Mouse (Mus musculus) lung, postnatal 36 days (tissue): Measurements from ENCODE around the gene Dido1.
A peak's percentile ranks its signal among the peaks of the same experiment; 100 is the strongest.

Experiments used
- DNase-seq: peaks from one replicate; pipeline ENCODE4 v3.0.0; 2022; ENCODE audit warnings: mixed read lengths

Dido1 gene

DNA sequence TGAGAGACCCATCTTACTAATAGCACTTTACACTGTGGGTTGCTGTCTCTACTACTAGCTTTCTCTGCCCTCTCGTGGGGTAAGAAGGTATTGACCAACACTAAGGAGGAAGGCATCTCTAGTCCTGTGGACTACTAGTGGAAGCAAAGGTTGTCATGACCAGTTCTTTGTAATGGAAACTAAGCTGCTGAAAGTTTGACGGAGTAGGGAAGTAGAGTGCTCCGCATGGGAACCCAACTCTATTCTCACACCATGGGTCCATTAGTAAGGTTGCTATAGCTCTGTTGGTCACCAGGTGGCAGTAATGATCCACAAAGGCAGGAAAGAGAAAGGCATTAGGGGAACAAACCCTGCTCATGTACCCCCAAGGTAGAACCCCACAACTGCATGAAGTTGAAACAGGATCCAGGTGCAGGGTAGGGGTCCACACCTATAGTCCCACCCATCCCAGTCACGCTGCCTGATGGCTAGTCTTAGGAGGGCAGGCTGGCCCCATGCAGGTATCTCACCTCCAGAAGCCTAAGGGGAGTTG is 31.1 kb downstream of the Dido1 start:
- DNase-seq, result peak; percentile 85

DNA sequence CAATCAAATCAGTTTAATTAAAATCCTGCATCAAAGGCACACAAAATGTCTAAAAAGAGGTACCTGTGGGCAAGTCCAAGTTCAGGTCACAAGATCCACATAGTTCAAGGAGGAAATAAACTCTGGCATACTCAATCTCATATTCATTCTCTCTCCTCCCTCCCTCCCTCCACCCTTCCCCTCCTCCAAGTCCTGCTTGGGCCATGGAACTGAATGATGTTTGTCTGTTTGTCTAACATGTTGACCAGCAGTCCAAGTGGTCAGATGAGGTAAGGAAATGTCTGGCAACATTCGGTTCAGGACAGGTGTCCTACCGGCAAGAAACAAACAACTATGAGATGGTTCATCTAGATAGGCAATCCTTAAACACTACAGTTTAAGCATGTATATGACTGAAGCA is 33.1 kb downstream of the Dido1 start:
- DNase-seq, result no peak

DNA sequence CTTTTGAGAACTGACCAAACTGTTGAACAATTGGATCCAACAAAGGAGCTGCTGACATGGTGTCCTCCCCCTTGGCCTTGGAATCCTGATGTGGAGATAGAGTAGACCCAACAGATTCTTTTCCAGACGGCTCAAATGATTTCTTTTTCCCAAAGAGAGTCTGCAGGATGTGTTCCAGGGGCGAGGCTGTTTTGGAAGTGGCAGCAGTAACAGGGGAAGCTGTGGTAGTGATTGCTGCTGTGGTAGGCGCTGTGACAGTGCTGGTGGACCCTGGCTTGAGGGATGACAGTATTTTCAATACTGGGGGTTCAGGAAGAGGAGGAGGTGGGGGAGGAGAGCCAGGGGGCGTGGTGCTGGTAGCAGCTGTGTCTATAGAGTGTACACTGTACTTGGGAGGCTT is 47.8 kb downstream of the Dido1 start:
- DNase-seq, result no peak

DNA sequence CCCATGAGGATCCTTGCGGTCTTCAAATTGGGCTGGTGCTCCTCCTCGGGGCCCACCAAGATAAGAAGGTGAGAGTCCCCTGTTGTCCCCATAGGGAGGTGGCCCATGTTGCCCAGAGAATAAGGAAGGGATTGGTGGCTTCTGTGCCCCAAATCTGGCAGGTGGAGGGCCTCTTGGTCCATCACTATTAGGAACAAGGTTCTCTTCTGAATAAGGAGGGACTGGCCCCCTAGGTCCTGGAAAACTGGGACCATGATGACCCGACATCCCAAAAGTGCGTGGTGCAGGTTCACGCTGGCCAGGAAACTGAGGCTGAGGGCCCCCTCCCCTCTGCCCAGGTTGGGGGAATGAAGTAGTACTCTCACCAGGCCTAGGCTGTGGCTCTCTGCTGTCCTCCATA is 49.3 kb downstream of the Dido1 start:
- DNase-seq, result no peak

DNA sequence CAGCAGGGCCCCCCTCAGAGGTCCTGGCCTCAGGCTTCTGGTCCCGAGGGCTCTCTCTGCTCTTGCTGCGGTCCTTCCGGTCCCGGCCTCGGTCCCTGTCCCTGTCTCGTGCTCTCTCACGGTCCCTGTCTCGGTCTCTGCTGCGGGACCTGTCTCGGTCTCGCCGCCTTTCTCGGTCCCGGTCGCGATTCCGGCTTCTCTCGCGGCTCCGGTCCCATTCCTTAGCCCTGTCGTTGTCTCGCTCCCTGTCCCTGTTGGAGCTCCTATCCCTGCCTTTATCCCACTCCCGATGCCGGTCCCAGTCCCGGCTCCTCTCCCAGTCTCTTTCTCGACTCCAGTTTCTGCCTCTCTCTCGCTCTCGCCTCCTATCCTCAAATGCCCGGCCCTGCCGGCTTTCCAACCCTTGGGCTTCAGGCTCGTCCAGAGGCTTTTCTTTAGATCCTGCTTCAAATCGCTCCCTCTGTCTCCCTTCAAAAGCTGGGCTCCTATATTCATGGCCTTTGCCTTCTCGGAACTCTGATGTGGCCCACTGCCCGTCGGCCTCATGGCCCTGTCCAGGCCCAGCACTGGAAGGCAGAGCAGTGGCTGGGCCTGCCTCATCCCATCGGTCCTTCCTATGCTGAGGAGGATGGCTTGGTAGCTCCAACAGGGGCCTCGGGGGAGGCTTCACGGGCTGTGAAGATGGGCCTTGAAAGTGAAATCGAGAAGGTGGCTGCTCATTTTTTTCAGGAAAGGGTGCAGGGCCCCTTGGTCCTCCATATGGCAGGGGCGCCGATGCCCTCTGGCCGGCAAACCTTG is 50.2 kb downstream of the Dido1 start:
- no peak for DNase-seq

DNA sequence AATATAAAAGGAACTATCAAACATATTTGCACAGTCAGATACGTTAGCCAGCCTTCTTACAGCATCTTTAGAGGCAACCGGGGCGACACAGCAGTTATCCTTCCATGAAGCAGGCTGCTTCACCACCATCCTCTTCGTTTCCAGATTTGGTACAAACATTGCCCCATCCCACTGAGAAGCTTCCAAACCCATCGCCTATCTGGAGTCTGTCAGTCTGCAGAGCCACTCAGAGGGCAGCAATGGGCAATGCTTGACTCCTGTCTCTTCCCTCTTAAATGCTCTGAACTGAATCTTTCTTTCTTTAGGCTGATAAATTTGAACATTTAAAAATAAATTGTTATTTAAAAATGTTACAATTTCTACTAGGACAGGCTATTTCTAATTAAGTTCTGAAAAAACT is 51.4 kb downstream of the Dido1 start:
- DNase-seq, result no peak

DNA sequence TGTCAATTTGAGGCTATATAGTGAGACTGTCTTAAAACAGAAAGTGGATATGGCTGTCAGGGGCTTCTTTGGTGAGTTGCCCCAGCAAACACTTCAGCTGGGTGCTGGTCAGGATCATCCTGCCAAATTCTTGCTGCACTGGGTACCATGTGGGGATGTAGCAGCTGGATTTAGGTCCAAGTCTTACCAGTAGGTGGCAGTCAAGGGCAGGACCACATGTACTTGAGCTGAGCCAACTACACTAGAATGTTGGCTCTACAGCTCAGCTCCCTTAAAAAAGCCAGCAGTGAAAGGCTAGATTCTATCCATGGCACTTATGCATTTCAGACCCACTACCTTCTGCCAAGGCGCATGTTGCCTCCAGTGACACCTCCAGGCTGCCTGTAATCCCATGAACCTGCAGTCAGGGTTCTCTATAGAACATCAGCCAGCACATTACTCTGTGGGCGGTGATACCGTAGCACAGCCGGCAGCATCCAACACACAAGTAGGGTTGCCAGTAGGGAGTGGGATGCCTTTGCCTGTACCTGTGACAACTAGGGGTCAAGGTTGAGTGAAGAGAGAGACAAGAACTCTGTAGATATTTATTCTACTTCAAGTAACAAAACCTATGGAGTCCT is 52.3 kb downstream of the Dido1 start:
- DNase-seq, result peak; percentile 87

DNA sequence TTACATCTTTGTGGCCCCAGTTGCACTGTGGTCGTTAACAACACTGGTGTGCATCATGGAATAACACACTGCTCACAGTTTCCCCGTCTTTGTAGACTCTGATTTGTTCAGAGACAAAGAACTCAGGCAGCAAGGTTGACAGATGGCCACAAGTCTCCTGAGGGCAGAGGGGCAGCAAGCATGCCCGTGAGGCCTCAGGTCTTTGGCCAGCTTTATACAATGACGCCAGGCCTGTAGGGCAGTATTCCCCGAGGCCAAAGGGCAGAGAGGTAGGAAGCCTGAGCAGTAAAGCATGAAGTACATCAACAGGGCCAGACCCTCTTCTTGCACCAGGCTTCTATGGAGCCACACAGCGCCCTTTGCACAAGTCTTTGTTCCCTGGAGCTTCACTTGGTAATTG is 54.6 kb downstream of the Dido1 start:
- DNase-seq, result no peak

DNA sequence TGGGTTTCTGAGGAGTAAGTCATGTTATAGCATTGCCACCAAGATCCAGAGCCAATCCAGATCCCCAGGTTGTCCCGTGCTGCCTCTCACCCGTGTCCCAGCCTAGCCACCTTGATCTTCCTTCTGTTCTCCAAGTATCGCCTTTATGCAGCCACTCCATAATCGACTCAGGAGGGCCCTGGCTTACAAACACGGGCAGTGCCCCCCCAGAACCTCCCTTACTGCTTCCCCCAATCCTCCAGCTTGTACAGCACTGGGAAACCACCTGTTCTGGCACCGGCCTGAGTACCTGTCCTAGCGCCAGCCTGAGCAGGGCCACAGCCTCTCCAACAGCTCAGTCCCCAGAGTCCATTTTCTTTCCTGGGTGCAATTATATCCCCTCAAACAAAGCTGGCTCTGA is 55.1 kb downstream of the Dido1 start:
- DNase-seq, result no peak

DNA sequence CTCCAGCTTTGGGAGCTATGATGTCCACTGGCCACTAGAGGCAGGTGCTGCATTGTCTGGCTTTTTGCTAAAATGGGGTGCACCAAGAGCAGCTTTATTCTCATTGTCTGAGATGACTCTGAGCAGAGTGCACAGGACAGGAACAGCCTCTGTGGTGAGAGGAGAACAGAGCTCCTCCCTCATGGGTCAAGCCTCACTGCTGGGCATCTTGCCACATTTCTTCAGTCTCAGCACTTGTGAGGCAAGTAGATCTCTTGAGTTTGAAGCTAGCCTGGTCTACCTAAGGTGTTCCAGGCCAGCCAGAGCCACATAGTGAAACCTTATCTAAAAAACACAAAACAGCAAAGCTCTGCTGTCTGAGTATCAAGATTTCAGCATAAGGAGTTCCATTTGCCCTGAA is 63.0 kb downstream of the Dido1 start:
- no peak for DNase-seq

DNA sequence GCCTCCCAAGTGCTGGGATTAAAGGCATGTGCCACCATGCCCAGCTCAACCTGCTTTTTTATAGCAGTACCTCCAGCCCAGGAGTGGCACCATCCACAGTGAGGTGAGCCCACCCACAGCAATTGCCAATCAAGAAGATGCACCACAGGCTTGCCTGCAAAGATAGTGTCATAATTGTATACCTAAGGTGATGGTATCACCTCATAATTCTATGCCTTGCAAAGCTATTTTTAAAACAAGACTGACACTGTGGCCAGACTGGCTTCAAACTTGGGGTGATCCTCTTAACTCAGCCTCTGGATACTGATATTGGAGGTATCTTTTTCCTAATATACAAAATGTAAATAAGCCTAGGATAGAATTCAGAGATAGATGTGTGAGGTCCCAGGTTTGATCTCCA is 66.2 kb downstream of the Dido1 start:
- no peak for DNase-seq

DNA sequence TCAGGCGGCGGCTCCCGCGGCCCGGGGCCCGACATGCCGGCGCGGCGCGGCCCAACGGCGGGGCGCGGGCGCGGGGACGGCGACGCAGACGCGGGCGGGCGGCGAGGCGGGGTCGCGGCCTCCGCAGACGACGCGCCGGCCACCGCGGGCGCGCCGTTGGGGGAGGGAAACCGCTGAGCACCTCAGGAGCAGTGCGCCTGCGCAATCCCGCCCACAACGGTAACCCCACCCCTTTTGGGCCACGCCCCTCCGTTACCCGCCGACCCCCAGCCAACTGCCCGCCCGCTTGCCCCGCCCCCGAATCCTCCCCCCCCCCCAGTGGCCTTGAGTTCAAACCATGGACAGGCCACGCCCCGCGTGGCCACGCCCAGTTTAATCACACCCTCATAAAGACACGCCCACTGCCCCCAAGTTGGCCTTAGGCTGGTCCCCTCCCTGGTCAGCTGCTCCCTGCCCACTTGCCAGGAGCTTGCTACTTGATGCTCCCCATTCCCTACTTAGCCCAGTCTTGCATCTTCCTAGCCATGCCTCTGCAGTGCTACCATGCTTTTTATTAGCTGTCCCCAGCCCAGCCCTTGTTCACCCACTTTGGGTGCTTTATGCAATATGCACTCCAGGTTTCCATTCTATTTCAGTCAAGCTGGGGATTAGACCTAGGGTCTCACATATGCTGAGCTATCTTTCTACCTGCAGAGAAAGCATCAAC is 67.1 kb downstream of the Dido1 start, which contains the start of gene Tcfl5:
TSS of gene Tcfl5 (minus strand) at position 154 of the 706 bp plus-strand sequence.
- DNase-seq, result no peak

DNA sequence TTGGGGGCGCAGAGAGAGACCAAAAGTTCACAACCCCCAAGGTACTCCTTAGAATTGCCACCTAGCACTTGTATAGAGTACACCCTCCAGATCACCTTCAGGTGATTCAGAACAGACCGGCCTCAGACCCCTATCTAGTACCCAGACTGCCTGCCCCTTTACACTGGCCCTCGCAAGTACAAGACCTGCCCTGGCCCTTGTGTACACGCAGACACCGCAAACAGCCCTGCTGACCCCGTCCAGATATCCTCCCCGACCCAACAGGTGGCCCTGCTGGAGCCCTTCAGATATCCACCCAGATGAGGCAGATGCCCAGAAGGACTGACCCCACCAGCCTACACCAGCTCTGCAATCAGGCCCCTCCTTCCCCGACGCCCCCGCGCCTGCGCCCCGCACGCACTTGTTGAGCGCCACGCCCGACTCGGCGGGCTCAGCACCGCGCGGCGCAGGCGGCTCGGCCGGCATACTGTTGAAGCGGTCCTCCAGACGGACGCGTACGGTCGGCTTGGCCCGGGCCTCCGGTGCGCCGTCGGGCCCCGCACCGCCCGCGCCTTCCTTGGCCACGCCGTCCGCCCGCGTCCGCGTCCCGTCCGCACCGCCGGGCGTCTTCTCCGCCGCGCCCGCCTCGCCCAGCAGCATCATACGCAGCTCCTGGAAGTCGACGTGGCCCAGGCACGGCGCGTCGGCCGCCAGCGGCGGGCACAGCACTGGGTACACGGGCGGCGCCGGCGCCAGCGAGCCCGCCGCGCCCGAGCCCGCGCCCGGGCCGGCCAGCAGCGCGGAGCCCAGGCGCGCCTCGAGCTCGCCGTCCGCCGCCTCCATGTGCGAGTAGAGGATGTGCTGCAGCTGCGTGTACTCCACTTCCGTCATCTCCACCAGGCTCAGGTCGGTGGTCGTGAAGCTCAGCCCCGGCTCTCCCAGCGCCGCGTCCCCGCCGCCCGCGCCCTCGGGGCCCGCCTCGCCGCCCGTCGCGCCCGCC is 67.9 kb downstream of the Dido1 start:
- DNase-seq, result no peak

DNA sequence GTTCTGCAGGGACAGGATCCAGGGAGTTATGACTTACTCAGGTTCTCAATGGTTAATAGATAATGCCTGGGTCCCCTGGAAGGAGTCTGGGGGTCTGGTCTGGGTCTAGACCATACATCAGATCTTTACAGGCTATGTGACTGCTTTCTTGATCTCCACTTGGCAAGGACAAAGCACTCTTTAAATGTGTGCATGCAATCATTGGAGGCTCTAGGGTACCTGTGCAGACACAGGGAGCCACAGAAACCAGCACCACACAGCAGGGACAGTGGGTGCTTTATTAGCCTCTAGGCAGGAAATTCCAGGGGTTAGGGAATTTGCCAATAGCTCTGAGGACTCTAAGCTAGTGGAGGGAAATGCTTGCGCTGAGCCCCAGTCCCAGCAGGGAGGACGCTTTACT is 97.9 kb downstream of the Dido1 start:
- DNase-seq, result no peak

DNA sequence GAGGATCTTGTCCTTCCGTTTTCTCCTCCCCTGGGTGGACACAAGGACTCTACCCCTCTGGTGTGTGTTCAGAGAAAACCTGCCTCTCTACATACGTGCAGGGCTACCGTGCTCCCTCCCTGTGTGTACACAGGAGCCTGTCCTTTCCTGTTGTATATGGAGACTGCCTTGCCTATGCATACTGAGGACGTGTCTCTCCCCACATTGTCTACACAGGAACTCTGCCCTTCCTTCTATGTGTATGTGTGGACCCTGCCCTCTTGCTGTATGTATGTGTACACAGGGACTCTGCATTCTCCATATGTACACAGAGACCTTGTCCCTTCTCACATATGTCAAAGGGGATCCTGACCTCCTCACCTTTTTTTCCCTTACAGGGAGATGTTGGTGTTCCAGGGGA is 99.5 kb downstream of the Dido1 start:
- no peak for DNase-seq
